Mouse (Mus musculus): ENCODE results near the gene Fmnl3. TPM values are rescaled to one million over a fixed set of nuclear protein-coding genes. Genes with fewer than 3 reads are reported as not detected.
A peak's percentile ranks its signal among the peaks of the same experiment; 100 is the strongest.

Gene Fmnl3
- polyA plus RNA-seq, 1 experiment = 49.5 TPM

DNA sequence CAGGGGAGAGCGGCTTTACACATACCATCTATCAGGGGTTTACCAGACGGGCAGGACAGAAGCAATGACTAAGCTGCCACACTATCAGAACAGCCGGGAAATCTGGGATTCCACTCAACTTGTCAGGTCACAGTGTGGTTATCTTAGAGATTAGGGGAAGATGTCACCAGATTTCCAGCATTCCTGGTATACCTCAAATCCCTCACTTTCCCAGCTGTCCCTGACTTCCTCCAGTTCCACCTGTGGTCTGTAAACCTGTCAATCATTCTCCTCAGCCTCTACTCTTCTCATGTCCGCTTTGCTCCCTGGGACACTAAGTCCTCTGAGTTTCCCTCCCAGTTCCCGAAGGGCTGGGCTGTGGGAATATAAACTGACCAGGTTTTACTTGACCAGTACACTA lies 18.0 kb downstream of the Fmnl3 start:
- H3K4me1 ChIP-seq (ENCODE audit: control insufficient read depth, insufficient read depth, low read length) = 0 out of 2 replicates have a peak, but pooled peaks cover 7% of the 10 kb centered on the region
- H3K4me3 ChIP-seq (ENCODE audit: insufficient read depth, low read length) = no peak overlapping the region
- H3K27ac ChIP-seq (ENCODE audit: insufficient read depth, low read length) = no peak overlapping the region
- TF ChIP-seq POLR2A (IDR thresholded peaks at IDR 0.05; ENCODE audit: low read depth, low read length) (no peak), CTCF (IDR thresholded peaks at IDR 0.05; ENCODE audit: borderline replicate concordance, insufficient read depth, low read length) (no peak)

DNA sequence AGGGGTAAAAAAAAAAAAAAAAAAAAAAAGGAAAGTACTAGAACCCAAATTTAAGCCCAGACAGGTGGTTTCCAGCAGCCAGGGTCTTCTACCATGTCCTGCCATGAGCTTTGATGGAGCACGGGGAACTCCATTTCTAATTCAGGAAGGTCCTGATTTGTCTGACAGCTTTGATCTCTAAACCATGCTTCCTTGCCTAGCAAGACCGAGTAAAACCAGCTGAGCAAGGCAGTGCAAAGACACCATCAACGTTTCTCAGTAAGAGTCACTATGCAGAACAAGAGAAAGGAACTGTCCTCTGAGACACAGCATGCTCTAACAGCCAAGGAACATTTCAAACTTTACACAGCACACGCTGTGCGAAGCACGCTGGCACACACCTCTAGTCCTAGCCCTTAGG lies 18.7 kb downstream of the Fmnl3 start:
- H3K4me1 ChIP-seq (ENCODE audit: control insufficient read depth, insufficient read depth, low read length) = 0 out of 2 replicates have a peak, but pooled peaks cover 7% of the 10 kb centered on the region
- H3K27ac ChIP-seq (ENCODE audit: insufficient read depth, low read length) = no peak overlapping the region
- H3K4me3 ChIP-seq (ENCODE audit: insufficient read depth, low read length) = no peak overlapping the region
- TF ChIP-seq CTCF (IDR thresholded peaks at IDR 0.05; ENCODE audit: borderline replicate concordance, insufficient read depth, low read length) = no peak
- no peak for TF ChIP-seq POLR2A (IDR thresholded peaks at IDR 0.05; ENCODE audit: low read depth, low read length)

DNA sequence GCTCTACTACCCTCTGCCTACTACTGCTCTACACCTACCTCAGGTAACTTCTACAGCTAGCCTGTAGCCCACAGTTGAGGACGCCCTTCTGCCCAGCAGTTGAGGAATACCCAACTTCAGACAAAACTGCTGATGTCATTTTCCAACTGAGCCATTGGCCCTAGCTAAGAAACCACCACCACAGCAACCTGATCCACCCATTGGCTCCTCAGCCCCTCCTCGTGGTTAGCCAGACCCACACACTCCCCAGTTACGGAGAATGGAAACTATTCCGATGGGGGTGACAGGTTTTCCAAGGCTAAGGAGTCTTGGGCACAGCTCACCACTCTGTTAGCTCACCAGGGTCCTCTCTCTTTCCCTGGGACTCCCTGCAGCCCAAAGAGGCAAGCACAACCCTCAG lies 25.3 kb downstream of the Fmnl3 start:
- H3K4me3 ChIP-seq (ENCODE audit: insufficient read depth, low read length) = no peak overlapping the region
- TF ChIP-seq CTCF (IDR thresholded peaks at IDR 0.05; ENCODE audit: borderline replicate concordance, insufficient read depth, low read length) = no peak
- TF ChIP-seq POLR2A (IDR thresholded peaks at IDR 0.05; ENCODE audit: low read depth, low read length) = no peak
- peaks cover 30% of the 10 kb centered on the region for H3K4me1 ChIP-seq (ENCODE audit: control insufficient read depth, insufficient read depth, low read length)
- peak overlapping the region; percentile 95 for H3K27ac ChIP-seq (ENCODE audit: insufficient read depth, low read length)

DNA sequence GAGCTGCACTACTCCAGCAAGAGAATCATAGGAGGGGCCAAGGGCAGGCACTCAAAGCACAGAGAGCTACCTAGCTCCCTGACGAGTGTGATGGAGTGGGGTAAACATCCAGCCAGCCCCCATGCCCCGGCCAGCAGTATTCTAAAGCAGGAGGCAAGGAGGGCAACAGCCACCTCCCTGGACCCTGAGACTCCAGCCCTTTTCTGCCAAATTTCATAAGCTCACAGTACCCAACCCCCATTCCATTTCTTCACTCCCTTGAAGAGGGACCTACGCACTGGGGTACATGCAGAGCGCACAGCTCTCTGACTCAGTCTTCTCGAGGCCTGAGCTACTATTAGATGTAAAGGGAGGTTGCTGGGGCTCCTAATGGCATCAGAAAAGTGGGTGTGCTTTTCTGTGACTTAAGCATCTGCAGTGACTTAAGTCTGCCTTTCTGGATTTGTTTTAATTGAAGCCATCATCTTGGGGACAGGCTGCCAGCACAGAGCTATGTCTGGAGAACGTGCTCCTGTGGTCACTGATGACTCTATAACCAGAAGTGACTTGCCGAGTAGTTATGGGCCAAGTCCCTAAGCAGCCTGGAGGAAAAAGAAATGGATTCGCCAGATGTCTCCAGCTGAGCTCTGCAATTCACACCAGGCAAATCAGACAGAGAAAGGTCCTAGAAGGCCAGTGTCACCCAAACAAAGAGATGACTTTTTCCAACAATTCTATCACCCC lies 26.0 kb downstream of the Fmnl3 start:
- no peak for TF ChIP-seq CTCF (IDR thresholded peaks at IDR 0.05; ENCODE audit: borderline replicate concordance, insufficient read depth, low read length)
- TF ChIP-seq POLR2A (IDR thresholded peaks at IDR 0.05; ENCODE audit: low read depth, low read length) = 0 out of 2 replicates have a peak, but pooled peaks have one; percentile 32

DNA sequence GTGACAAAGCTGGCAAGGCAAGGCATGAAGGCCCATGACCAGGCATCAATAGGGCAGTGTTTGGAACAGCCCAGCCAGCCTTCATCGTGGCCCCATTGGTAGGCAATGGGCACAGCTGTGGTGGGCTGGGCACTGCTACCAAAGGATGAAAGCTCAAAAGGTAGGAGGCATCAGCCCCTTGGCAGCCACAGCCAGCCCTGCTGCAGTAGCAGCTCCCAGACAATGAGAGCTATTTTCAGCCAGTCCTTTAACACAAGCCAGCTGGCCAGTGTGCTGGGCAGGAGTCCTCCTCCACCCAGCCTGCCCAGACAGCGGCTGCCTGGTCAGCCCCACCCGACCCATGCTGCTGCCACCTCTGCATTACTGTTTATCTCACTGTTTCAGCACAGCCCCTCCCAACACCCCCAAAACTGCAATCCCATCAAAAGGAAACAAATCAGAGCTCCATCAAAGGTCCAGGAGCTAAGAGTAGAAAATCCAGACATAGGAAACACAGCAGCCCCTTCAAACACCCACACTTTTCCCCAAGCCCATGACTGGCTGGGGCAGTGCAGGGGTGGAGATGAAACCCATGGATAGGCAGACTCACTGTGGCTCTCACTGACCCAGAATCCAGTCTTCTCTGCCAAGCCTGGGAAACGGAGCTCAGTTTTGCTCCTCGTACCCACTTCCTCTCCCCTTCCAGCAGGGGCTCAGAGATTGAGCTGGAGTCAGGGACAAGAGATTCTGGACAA lies 26.7 kb downstream of the Fmnl3 start:
- TF ChIP-seq POLR2A (IDR thresholded peaks at IDR 0.05; ENCODE audit: low read depth, low read length) = peak; percentile 51
- no peak for TF ChIP-seq CTCF (IDR thresholded peaks at IDR 0.05; ENCODE audit: borderline replicate concordance, insufficient read depth, low read length)
- Histone ChIP-seq H3K4me1 (ENCODE audit: control insufficient read depth, insufficient read depth, low read length) (peaks cover 30% of the 10 kb centered on the region), H3K4me3 (ENCODE audit: insufficient read depth, low read length) (no peak overlapping the region), H3K27ac (ENCODE audit: insufficient read depth, low read length) (peak overlapping the region; percentile 95)

More for the DNA sequence above, 26.0 kb downstream of the Fmnl3 start:
- peak overlapping the region; percentile 95 for H3K27ac ChIP-seq (ENCODE audit: insufficient read depth, low read length)
- peaks cover 30% of the 10 kb centered on the region for H3K4me1 ChIP-seq (ENCODE audit: control insufficient read depth, insufficient read depth, low read length)
- H3K4me3 ChIP-seq (ENCODE audit: insufficient read depth, low read length) = no peak overlapping the region

DNA sequence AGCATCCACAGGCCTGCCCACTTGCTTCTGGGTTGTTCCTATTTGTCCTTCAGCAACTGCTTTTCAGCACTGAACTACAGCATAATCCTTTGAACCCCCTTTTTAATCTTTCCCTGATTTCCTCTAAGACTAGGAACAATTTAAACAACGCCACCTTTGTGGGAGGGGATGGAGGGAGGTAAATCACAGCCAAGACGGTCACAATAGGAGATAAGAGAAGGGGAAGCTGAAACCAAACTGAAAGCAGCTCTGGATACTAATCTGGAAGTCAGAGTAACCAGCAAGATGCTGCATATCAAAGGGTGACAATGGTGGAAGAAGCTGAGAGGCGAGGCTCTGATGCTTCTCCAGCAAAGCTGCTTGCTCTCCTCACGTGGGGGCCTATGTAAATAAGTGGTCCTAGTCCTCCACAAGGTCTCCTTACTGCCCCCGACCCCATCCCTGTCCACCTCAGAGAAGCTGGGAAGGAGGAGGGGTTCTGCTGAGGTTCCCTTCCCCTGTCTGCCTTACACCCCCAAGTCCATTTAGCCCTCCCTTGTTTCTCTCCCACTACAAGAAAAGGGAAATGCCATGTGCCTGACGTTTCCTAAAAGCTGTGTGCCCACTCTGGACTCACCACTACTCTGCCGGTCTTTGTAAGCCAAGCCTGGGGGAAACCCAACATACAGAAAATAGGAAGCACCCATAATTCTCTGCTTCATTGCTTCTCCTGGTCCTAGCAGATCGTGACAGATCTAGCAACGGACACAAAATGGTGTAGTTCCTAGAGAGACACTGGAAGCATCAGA lies 27.9 kb downstream of the Fmnl3 start:
- no peak for TF ChIP-seq POLR2A (IDR thresholded peaks at IDR 0.05; ENCODE audit: low read depth, low read length)
- TF ChIP-seq CTCF (IDR thresholded peaks at IDR 0.05; ENCODE audit: borderline replicate concordance, insufficient read depth, low read length) = no peak
- Histone ChIP-seq H3K4me1 (ENCODE audit: control insufficient read depth, insufficient read depth, low read length) (peaks cover 30% of the 10 kb centered on the region), H3K27ac (ENCODE audit: insufficient read depth, low read length) (no peak overlapping the region), H3K4me3 (ENCODE audit: insufficient read depth, low read length) (no peak overlapping the region)

DNA sequence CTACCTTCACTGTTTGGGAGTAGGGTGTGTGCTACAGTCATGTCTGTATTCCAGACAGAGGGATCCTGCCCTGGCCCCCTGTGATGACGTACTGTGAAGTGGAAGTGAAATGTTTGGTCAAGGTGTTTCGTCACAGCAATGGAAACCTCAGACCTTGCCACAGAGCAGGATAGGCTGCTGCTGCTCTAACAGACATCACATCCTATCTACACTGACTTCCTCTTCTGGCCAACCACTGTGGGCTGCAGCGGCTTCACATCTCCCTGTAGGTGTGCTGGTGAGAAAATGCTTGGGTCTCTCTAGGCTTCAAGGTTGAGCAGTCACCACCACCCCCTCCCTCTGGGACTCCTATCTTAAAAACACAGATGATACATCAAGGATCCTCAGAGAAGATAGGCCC lies 29.2 kb downstream of the Fmnl3 start:
- H3K27ac ChIP-seq (ENCODE audit: insufficient read depth, low read length) = no peak overlapping the region
- no peak overlapping the region for H3K4me3 ChIP-seq (ENCODE audit: insufficient read depth, low read length)
- peaks cover 30% of the 10 kb centered on the region for H3K4me1 ChIP-seq (ENCODE audit: control insufficient read depth, insufficient read depth, low read length)
- TF ChIP-seq CTCF (IDR thresholded peaks at IDR 0.05; ENCODE audit: borderline replicate concordance, insufficient read depth, low read length) (no peak), POLR2A (IDR thresholded peaks at IDR 0.05; ENCODE audit: low read depth, low read length) (no peak)

DNA sequence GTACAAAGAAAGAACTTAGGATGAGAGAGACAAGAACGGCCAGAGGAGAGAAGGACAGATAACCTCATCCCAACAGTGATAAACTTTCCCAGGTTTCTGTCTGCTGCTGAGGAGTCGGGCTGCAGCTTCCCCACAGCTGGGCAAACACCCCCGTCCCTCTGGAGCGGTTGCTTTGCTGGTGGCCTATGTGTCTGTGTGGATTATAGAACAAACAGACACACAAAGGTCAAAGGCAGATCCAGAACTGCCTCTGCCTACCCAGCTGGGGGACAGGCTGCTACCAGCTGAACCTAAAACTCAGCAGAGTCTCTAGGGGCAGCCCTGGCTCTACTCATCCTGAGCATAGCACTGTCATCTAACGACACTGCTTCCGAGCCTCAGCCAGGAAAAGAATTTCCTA lies 30.6 kb downstream of the Fmnl3 start:
- TF ChIP-seq CTCF (IDR thresholded peaks at IDR 0.05; ENCODE audit: borderline replicate concordance, insufficient read depth, low read length) (no peak), POLR2A (IDR thresholded peaks at IDR 0.05; ENCODE audit: low read depth, low read length) (no peak)
- peaks cover 32% of the 10 kb centered on the region for H3K4me1 ChIP-seq (ENCODE audit: control insufficient read depth, insufficient read depth, low read length)
- H3K4me3 ChIP-seq (ENCODE audit: insufficient read depth, low read length) = no peak overlapping the region
- H3K27ac ChIP-seq (ENCODE audit: insufficient read depth, low read length) = no peak overlapping the region

DNA sequence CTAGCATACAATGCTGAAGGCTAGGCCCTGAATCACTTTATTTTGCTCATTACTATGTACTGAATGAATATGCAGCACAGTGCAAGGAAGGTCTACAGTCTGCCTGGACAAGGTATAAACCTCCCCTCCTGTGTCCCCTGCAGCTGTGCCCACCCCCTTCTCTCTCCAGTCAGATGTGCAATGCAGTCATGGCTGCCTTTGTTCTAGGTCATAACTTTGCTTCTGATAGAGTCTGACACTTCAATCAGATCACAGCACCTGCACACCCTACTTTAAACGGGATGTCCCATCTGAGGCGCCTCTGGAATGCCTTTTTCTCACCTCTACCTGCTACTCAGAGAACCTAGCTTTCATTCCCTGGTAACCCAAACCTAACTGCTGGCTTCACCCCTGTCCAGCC lies 31.4 kb downstream of the Fmnl3 start:
- H3K4me1 ChIP-seq (ENCODE audit: control insufficient read depth, insufficient read depth, low read length) = peaks cover 30% of the 10 kb centered on the region
- no peak overlapping the region for H3K4me3 ChIP-seq (ENCODE audit: insufficient read depth, low read length)
- H3K27ac ChIP-seq (ENCODE audit: insufficient read depth, low read length) = no peak overlapping the region
- TF ChIP-seq CTCF (IDR thresholded peaks at IDR 0.05; ENCODE audit: borderline replicate concordance, insufficient read depth, low read length) (no peak), POLR2A (IDR thresholded peaks at IDR 0.05; ENCODE audit: low read depth, low read length) (no peak)
